Mouse (Mus musculus) CH12F3 (cell line): ENCODE data around the gene Dlgap4.

Experiments
- in situ Hi-C: fragments of 300-500 bp; cut with MboI; formaldehyde crosslinking; loops from 2 replicates; pipeline ENCODE4 v1.14.3; 2020; ENCODE audit warnings: low sequenced_read_pairs

Gene Dlgap4

DNA sequence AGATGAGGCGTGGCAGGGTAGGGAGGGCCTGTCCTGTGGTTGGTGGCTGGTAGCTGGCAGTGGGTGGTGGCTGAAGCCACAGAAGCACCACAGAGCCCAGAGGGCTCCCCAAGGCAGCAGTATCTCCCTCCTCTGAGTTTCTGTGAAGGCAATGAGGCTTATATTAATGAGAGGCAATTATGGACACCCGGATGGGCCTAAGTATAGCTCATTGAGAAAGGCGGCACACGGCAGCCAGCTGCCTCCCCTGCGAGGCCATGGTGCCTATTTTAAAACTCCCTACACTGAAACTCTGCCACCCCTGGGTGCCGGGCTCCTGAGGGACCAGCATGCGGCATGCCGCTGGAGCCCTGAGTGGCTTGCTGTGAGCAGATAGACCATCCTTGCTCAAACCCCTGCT lies 83.8 kb downstream of the Dlgap4 start:
- in situ Hi-C loops = no loop called here

DNA sequence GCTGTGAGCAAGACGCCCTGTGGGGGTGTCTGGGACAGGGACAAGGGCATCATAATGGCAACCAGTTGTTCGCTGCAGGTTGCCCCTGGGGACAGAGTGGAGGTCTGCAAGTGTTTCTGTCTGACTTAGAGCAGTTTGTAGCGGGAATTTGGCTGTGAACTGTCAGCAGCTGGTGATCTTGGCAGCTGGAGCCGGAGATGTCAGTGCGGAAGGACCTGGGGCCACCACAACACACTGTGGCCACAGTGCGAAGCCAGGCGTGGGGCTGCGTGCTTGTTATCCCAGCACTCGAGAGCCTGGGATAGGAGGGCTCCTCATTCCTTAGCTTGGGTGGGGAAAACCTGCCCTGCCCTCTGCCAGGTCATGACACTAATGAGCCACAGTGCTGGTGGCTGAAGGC lies 84.7 kb downstream of the Dlgap4 start:
- in situ Hi-C loops = no loop called here

DNA sequence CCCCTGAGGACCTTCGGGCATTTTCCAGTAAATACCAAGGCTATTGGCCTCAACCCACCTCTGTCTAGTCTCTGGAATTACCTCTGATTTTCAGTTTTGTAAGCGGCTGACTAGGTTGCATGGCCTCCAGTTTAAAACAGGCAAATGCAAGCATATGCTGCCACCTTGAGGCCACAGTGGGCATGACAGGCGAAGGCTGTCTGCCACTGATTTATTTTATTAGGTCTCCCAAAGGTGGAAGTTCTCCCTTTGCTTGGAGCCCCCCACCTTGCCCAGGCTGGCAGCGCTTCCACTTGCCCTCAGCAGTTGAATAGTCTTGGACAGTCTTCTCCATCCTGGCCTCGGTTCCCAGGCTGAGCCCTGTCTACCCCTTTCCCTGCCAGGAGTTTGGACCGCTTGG lies 92.0 kb downstream of the Dlgap4 start:
- in situ Hi-C loops = loop anchor here (5.0 kb wide), 1 partner anchor 173 kb away; no protein-coding TSS in a partner anchor

DNA sequence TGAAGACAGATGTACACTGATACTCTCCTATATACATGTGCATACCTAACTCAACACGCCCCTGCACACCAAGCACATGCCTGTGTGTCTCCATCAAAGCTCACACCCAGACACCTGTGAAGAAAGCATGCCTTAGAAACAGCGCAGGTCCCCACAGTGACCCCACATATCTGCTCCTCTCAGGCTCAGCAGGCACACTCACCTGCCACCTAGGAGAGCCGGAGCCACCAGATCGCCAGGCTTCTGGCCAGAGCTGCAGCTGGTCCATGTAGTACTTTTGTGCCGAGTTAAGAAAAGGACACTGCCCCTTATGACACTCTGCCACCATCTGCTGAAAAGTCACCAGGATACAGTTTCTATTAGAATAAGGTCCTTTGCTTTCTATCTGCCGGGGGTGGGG lies 103.2 kb downstream of the Dlgap4 start:
- in situ Hi-C loops = no loop called here

DNA sequence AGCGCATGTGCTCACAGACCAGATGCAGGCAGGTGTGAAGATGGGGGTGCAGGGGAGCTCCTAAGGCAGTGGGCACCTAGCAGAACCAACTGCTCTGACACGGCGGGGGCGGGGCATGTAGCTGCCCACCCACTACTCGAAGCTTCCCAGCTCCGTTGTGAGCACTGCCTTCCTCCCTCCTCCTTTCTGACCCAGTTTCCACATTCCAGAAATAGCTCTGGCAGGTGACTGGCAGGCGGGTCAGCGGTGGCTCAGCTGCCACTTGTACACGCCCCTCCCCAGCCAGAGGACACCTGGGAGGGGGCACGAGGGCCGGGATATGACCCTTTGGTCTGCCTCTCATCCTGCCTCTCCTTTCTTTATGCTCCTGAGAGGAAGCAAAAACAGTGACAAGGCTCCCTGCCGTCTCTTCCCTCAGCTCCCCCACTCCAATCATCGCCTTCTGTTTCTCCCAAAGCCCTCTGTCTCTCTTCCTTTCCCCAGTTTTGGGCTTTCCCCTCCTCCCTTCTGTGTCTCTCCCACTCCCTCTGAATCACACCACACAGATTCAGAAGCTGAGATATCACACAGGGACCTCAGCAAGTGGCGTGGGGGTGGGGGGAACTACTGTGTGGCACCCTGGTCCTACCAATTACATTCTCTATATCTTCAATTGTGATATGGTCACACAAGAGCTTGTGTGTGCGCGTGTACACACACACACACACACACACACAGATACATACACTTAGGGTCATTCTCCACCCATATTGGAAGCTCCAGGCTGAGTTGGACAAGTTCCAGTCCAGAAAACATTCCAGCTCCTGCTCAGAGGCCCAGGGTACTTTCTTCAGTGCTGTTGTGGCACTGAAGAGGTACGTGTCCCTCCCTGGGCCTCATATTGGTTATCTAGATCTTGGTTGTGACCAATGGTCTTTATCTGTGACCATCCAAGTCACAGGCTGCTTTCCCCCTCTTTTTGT lies 104.1 kb downstream of the Dlgap4 start:
- in situ Hi-C loops = no loop called here

DNA sequence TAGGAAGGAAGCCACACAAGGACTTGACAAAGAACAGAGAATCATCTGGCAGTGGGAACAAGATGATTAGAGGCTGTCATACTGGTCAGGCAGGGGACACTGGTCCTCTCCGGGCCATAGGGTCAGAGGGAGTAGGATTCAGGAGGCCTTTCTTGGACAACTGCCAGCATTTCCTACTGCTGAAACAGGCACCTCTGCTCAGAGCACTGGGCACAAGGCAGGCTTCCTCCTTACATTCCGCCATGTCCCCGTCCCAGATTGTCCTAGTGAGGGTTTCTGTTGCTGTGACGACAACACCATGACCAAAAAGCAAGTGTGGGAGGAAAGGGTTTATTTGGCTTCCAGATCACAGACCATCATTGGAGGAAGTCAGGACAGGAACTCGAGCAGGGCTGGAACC lies 105.3 kb downstream of the Dlgap4 start:
- in situ Hi-C loops = no loop called here

DNA sequence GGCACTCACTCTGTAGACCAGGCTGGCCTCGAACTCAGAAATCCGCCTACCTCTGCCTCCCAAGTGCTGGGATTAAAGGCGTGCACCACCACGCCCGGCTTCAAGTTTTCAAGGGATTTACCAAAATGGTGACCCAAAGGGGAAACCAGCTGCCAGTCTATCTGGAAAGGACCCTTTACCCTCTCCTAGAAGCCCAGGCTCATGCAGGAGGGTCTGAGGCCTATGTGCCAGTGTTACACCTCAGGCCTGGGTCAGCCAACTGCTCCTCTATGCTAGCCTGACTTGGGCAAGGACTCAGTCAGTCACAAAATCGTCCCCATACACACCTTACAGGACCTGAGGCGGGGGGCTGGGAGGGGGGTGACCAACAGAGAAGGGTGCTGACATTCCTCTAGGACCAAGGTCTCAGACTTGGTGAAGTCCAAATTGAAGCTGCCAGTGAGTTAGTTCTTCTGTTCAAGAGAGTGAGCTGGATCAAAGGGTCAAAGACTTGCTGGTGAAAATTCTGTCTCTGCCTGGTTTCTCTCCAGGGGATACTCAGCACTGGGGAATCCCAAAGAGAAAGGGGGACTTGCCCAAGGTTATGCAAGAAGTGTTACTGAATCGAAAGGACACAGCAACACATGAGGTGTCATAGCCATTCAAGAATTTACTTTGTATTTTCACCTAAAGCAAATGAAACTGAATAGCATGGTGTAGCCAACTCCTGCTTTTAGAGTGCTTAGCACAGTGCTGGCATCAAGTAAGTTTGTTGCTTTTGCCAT lies 106.2 kb downstream of the Dlgap4 start:
- in situ Hi-C loops = no loop called here

DNA sequence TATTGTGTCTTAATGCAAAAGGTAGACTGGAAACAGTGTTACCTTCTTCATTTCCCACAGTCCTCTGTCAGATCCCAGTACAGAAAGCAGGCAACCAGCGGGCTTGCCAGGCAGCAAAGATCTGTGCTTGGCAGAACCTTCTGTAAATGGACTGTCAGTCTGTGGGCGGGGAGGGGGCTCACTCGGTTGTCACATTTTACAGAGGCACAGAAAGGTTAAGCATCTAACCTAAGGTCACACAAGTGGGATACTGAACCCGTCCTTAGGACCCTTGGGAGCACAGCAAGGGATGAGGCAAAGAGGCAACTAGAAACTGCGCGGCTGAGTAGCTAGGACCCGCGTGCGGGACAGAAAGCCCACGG lies 106.8 kb downstream of the Dlgap4 start:
- in situ Hi-C loops = no loop called here

DNA sequence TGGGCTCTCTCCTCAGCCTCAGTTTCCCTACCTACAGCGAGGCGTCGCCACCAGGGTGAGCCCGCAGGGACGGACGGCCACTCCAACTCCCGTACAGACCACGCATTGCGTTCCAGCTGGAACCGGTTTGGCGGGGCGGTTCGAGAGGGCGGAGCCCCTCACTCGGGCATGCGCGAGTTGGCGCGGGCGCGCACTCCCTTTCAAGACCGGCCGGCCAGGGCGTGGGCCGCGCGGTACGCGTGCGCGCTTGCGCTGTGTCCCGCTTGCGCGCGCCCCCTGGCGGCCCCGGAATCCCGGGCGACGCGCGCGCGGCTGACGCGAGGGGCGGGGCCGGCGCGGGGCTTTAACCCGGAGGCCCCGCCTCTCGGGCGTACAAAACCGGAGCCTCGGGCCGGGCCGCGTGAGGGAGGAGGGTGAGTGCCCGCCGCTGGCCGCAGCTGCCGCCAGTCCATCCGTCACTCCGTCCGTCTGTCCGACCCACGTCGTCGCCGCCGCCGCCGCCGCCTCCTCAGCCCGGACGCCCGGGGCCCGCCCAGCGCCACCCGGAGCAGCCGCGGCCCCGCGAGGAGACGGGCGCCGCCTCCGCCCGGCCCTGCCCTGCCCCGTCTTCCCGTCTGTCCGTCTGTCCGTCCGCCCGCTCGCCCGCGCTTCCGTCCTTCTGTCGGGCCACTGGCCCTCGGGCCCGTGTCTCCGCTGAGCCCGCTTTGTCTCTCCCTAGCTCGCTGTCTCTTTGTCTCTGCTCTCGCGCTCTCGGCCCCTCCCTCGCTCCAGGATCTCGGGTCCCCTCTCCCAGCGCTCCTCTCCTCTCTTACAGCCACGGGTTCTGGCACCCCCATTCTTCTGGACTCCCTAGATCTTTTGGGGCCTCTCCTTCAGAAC lies 107.4 kb downstream of the Dlgap4 start:
- in situ Hi-C loops = no loop called here

DNA sequence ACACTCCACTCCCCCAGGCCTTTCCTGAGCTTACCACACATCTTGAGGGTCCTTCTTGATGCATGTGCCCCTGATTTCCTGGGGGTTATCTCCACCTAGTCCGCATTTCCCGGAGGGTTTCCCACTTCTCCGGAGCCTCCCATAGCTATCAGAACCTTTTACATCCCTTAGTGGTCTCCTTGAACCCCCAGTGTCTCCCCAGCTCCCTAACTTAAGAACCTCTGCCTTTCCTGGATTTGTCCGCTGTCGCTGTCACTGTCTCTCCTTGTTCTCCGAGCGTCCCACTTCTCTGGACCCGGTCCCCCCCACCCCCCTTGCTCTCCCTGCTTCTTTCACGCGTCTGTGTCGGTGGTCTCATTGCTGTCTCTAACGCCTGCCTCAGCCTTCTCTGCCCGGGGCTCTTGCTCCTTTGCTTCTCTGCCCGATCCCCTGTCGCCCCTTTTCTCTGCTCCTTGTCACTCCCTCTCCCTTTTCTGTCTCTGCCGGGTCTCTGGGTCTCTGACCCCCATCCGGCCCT lies 108.1 kb downstream of the Dlgap4 start:
- in situ Hi-C loops = no loop called here

DNA sequence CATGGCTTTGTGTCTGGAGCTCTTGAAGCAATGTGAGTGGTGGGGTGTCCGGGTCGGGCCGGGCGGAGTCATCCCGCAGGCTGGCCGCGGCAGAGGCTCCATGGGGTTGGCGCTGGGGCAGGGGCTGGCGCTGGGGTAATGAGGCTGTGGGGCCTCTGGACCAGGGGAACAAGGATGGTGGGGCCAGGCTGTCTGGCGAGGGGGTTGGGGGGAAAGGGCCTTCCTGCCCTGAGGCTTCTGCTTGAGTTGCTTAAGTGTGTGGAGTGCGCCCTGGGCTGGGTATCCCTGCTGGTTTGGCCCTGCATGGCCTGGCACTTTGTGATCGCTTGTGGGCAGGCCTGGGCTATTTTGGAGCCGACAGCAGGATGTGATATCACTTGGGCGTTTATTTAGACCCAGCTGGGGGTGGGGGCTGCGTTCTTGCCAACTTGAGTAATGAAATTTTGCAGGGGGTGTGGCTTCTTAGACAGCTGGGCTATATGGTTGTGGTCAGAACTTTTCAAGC lies 108.6 kb downstream of the Dlgap4 start:
- in situ Hi-C loops = no loop called here

DNA sequence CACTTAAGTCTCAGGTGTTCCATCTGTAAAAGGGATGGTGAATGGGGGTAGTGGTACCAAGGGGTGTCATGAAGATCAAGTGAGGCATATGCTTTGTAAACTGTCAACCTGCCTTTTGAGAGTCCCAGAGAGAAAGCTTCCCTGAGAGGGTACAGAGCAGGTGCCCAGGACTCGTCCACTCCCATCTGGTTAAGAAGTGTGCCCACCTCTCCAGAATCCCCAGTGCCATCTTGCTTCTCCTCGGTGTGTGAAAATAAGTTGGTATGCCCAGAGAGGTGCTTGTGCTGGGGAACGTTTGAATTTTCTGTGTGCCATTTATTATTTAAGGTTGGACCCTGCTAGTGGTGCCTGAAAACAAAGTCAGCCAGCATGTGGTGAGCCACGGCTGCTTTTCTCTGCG lies 109.2 kb downstream of the Dlgap4 start:
- in situ Hi-C loops = no loop called here

DNA sequence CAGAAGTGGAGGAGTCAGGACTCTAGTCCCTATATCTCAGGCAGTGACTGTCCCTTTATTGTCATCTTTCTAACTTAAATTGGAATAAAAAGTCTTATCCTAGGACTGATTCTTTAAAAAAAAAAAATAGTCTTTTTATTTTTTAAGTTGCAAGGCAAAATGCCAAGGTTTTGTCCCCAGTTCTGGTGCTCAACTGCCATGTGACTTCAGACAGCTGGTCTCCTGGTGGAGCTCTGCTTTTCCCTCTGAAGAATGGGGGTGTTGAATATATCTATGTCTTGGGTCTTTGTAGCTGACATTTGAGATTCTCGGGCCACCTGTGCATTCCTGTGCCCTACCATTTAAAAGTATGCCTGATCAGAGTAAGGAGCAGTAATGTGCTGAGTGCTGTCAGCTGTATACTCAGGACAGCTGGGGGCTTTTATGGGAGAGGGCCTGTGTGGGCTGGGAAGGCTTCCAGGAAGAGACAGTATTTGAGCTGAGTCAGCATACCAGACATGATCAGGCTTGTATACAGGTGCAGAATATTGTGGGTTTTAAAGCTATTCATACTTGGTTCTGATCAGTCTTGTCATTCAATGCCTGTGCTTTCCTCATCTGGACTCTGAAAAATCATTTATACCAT lies 110.5 kb downstream of the Dlgap4 start:
- in situ Hi-C loops = no loop called here

DNA sequence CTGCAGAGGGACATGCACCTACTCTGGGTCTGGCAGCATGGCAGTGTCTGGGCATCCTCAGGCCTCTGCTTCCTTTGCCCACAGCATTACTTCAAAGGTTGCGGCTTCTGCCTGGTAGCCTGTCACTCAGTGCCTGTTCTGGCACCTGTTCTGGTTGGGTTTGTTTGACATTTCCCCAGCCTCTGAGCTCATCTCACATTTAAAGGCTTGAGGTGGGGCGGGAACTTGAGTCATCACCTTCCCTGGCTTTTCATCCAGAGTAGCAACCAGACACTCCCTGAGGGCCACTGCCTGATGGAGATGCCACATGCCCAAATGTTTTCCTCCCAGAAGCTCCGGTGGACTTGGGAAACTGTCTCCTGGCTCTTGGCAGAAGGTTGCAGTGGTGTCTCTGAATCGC lies 111.4 kb downstream of the Dlgap4 start:
- in situ Hi-C loops = no loop called here

DNA sequence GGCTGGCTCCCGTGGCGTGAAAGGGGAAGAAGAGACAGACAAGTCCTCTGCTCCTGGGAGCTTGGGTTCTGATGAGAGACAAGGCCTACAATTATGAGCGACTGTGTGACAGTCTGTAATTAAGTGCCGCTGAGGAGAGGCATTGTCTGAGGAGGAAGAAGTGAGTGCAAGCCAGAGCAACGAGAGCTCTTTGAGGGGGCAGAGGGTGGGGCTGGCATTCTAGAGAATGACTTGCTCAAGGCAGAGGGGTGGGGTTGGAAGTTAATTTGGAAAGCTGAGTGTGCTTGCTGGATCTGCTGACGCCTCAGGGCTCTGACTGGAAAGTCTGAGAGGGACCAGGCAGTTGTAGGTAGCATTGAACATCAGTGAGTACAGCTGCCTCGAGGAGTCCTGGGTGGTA lies 112.8 kb downstream of the Dlgap4 start:
- in situ Hi-C loops = no loop called here

DNA sequence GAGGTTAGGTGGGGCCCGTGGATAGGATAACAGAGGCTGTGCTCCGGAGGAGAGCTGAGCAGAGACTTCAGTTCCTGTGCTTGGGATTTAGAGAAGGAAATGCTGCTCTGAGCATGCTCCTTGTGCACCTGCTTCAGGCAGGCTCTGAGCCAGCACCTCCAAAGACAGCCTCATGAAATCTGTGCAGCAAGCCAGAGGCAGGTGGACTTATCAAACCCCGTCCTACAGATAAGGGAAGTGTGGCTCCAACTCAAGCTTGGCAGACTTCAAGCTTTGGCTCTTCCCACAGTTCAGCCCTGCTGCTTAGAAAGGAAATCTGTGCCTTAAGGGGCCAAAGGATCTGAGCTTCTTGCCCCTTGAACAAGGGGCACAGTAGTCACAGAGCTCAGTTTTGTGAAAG lies 113.4 kb downstream of the Dlgap4 start:
- in situ Hi-C loops = no loop called here

DNA sequence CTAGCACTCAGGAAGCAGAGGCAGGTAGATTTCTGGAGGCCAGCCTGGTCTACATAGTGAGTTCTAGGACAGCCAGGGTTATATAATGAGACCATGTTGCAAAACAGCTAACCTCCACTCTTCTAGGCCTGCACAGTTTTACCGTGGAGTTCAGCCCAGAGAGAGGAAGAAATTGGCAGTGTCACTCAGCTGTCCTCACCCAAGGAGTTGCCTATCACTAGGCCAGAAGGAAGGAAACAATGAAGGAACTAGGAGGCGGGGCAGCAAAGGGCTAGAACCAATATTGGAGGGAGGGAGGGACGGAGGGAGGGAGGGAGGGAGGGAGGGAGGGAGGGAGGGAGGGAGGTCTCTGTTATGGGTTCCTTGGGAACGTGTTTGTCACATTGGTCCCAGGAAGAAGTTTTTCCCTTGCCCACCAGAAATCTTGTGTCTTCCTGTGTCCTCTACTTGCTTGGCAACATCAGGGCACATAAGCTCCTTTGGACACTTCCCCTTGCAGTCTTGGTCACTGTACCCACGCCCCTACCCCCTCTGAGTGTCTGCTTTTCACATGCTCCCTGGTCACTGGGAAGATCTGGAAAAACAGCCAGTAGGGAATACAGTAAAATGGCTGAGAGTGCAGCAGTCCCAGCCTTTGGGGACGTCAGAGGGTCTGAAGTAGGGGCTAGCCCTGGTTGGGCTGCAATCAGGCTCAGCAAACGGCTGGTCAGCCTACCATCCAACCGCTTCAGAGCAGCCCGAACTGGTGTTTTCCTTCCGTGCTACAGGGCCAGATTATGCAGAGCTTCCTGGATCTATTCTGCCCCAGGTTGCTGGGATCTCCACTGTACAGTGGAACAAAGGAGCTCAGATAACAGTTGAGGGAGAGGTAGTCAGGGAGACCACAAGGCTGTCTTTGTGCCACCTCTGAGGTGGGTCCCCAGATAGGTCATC lies 116.3 kb downstream of the Dlgap4 start:
- in situ Hi-C loops = no loop called here

DNA sequence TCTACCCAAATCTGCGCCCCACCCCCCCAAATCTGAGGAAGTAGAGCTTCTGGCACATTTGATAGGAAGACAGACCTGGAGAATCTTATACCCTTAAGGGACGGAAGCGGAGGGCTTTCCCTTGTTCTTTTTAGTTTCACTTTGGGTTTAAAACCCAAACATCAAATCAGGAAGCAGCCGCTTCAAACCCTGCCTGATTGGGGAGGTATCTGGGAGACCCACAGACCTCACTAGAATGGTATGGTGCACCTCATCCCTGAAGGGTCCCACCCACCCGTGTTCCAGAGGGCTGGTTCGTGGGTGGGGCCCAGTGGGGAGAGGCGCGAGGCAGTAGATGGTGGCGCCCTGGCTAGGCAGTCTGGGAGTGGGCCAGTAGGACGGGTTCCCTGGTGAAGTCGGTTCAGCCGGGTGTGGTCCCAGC lies 117.0 kb downstream of the Dlgap4 start:
- in situ Hi-C loops = no loop called here

DNA sequence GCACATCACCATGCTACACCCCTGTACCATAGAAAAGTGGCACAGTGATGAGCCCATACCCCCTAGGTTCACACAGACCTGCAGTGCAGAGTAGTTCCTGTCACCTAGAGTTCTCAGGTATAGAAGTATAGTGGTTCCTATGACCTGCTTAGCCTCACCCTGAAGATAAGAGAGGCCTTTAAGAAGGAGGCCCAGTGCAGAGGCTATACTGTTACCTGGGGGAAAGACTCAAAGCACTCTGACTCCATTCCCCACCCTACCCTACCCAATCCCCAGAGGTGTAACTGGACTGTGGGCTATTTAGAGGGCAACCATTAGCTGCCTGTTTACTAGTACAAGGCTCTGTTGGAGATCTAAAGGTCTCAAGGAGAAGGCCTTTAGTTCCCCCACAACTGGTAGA lies 118.1 kb downstream of the Dlgap4 start:
- in situ Hi-C loops = no loop called here
